Comparison of ENCODE assay signal across 8 mouse cellular contexts in the genomic region with DNA sequence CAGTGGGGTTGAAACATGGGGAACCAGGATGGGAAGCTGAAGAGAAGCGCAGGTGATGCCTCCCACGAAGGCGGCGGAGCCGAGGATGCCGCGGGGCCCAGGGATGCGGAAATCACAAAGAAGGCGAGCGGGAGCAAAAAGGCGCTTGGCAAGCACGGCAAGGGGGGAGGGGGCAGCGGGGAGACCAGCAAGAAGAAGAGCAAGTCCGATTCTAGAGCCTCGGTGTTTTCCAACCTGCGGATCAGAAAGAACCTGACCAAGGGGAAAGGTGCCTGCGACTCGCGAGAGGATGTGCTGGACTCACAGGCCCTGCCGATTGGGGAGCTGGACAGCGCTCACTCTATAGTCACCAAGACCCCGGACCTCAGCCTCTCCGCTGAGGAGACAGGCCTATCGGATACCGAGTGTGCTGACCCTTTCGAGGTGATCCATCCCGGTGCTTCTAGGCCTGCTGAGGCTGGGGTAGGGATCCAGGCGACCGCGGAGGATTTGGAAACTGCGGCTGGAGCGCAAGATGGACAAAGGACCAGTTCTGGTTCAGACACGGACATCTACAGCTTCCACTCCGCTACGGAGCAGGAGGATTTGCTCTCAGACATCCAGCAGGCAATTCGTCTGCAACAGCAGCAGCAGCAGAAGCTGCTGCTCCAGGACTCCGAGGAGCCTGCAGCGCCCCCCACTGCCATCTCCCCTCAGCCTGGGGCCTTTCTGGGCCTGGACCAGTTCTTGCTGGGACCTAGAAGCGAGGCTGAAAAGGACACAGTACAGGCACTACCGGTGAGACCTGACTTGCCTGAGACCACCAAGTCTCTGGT. TPM values are rescaled to one million over a fixed set of nuclear protein-coding genes. Genes with fewer than 3 reads are reported as not detected.
A peak's percentile ranks its signal among the peaks of the same experiment; 100 is the strongest.
DNase-seq lines count a peak whose midpoint lies in the region; ATAC-seq and TF ChIP-seq lines count a peak whose summit lies in the region.

No protein-coding gene starts in this region.

- H3K27me3 ChIP-seq in lung, postnatal 0 days (replicated peaks; ENCODE audit: insufficient read depth, low read length) = peaks cover 10% of the 10 kb centered on the region

- no peak for TF ChIP-seq EP300 in lung, postnatal 0 days (IDR thresholded peaks at IDR 0.05)

- no peaks in the 10 kb centered on the region for H3K9me3 ChIP-seq in lung, postnatal 0 days (ENCODE audit: low read length)

- peaks cover 3% of the 10 kb centered on the region; the same call in 1 of the 2 replicates for H3K4me1 ChIP-seq in lung, postnatal 0 days (ENCODE audit: insufficient read depth, low read depth, low read length)

- TF ChIP-seq CTCF in lung, postnatal 0 days (IDR thresholded peaks at IDR 0.05) = no peak

- DNase-seq in urinary bladder, adult 18-20 months (ENCODE audit: low spot score in 2 of 2) = peak; percentile 1
- DNase-seq in urinary bladder, adult 2 months (ENCODE audit: low spot score) = no peak
- peak; percentile 72 for DNase-seq in embryo, embryonic 10.5 days (ENCODE audit: low spot score)
- DNase-seq in layer of hippocampus, adult 9-11 months = peak; percentile 69
- no peak for DNase-seq in lung, postnatal 0 days (ENCODE audit: low spot score)
- DNase-seq in right cerebral cortex, adult 18-20 months = peak; percentile 83

- peak; percentile 31 for ATAC-seq in granulocyte monocyte progenitor cell, adult 5-6 weeks (replicated peaks; ENCODE audit: poor library complexity, severe bottlenecking)
- ATAC-seq in lung, postnatal 0 days = peak; percentile 26; the same call in 1 of the 2 replicates
- ATAC-seq in inflammation-experienced regulatory T-cells, adult 6 months = no peak

- 1% methylated on average over 39 of the region's 40 CpGs for WGBS in lung, postnatal 0 days

- H3K4me2 ChIP-seq in lung, postnatal 0 days (replicated peaks; ENCODE audit: low read depth, low read length) = peak overlapping the region; percentile 79

- H3K36me3 ChIP-seq in lung, postnatal 0 days (ENCODE audit: insufficient read depth, low read length) = no peaks in the 10 kb centered on the region

- H3K4me3 ChIP-seq in lung, postnatal 0 days (ENCODE audit: low read depth, low read length) = peak overlapping the region; percentile 33

- no peak overlapping the region for H3K27ac ChIP-seq in lung, postnatal 0 days (ENCODE audit: low read length)

- H3K9ac ChIP-seq in lung, postnatal 0 days (replicated peaks; ENCODE audit: low read depth) = no peak overlapping the region

RNA-seq across cellular contexts. Expression of gene Fmn2, which starts 0.6 kb away (rescaled TPM):
- polyA plus RNA-seq in urinary bladder, adult 2 months (2012; rRNA removed) = 0.04 and 0.09 TPM in 2 replicates
- not detected in 2 replicates for total RNA-seq in granulocyte monocyte progenitor cell, adult 5-6 weeks (2014; fragmentation: Nextera tagmentation)
- total RNA-seq in granulocyte monocyte progenitor cell, adult 5-6 weeks (2017) = not detected in 2 replicates
- 0.26 and 0.33 TPM in 2 replicates for polyA plus RNA-seq in lung, postnatal 0 days (2015; fragmentation: Nextera tagmentation; extraction: Ambion mirVana)
- not detected for polyA plus RNA-seq in inflammation-experienced regulatory T-cells, adult 6 months (2017; shearing (Covaris generic))

Comparison
In these comparisons a context has a peak if more than half of its experiments do, and no peak if none do; other contexts are left out.
1. DNase-seq: peak in urinary bladder, adult 18-20 months (2 of 2), embryo, embryonic 10.5 days (single experiment), layer of hippocampus, adult 9-11 months (single experiment) and right cerebral cortex, adult 18-20 months (single experiment); none in urinary bladder, adult 2 months (single experiment) and lung, postnatal 0 days (single experiment).